Mouse (Mus musculus) intestine, postnatal 0 days (tissue): ENCODE data around the gene Susd6. TPM values are rescaled to one million over a fixed set of nuclear protein-coding genes. Genes with fewer than 3 reads are reported as not detected.

Experiments used
- ATAC-seq: fragments of 200-750 bp; cut with Nextera tagmentation; 2 replicates; pipeline ENCODE4 v1.8.0; 2017; ENCODE audit warnings: mild to moderate bottlenecking, moderate TSS enrichment, moderate library complexity
- H3K27ac ChIP-seq: fragments of 300-500 bp; sonication (generic); 2 replicates; pipeline ENCODE4 v1.5.1; 2014; ENCODE audit warnings: mild to moderate bottlenecking, low read depth, low read length, moderate library complexity
- H3K27me3 ChIP-seq: fragments of 300-500 bp; sonication (generic); replicated peaks from 2 replicates; pipeline ENCODE4 v1.6.1; 2014; ENCODE audit warnings: low read length, mixed read lengths; ENCODE audit not compliant: control insufficient read depth, insufficient read depth
- H3K36me3 ChIP-seq: fragments of 300-500 bp; sonication (generic); 2 replicates; pipeline ENCODE4 v1.6.1; 2014; ENCODE audit warnings: mild to moderate bottlenecking, moderate library complexity; ENCODE audit not compliant: control insufficient read depth, insufficient read depth
- H3K4me1 ChIP-seq: fragments of 300-500 bp; sonication (generic); replicated peaks from 2 replicates; pipeline ENCODE4 v1.6.1; 2014; ENCODE audit warnings: antibody characterized with exemption, low read length, mixed read lengths; ENCODE audit not compliant: control insufficient read depth, insufficient read depth
- H3K4me2 ChIP-seq: fragments of 300-500 bp; sonication (generic); replicated peaks from 2 replicates; pipeline ENCODE4 v1.6.1; 2014; ENCODE audit warnings: low read depth, mild to moderate bottlenecking, moderate library complexity
- H3K4me3 ChIP-seq: fragments of 300-500 bp; sonication (generic); 2 replicates; pipeline ENCODE4 v1.5.1; 2014; ENCODE audit warnings: low read depth, low read length
- H3K9ac ChIP-seq: fragments of 300-500 bp; sonication (generic); 2 replicates; pipeline ENCODE4 v1.6.1; 2014; ENCODE audit warnings: mild to moderate bottlenecking, low read depth, low read length
- H3K9me3 ChIP-seq: fragments of 300-500 bp; sonication (generic); 2 replicates; pipeline ENCODE4 v1.6.1; 2016; ENCODE audit warnings: mixed run types; ENCODE audit not compliant: control insufficient read depth
- CTCF ChIP-seq: sonication (generic); IDR thresholded peaks from 2 replicates; pipeline ENCODE4 v1.5.1; 2016; ENCODE audit warnings: low read depth, mild to moderate bottlenecking, control low read depth, antibody characterized with exemption, moderate library complexity
- WGBS: fragments of 180-500 bp; shearing (Covaris S2); extraction: QIAGEN DNeasy Blood & Tissue Kit; methylation state at CpG from one replicate; pipeline ENCODE4 v1.1.7; 2014; 5-methylcytosine and 5-hydroxymethylcytosine counted together
- polyA plus RNA-seq: library from polyadenylated mRNA; unstranded; fragments of >200 nt; fragmentation: Nextera tagmentation; extraction: Ambion mirVana; gene quantifications from 2 replicates; pipeline ENCODE4 v1.2.1, GENCODE M21; 2015

Gene Susd6
- polyA plus RNA-seq, 1 experiment from 2014 or later, result 16.9 TPM

GRCm38 (mm10) chr12:80834901-80835570 lies 44.7 kb downstream of the Susd6 start:
- Histone ChIP-seq H3K27me3 (no peaks in the 10 kb centered on the region), H3K27ac (0 out of 2 replicates have a peak overlapping the region, but pooled peaks have one; percentile 15), H3K4me3 (no peak overlapping the region), H3K4me2 (no peak overlapping the region), H3K36me3 (no peaks in the 10 kb centered on the region), H3K9me3 (no peaks in the 10 kb centered on the region), H3K9ac (no peak overlapping the region), H3K4me1 (peaks cover 33% of the 10 kb centered on the region)
- no peak for TF ChIP-seq CTCF
- no peak for ATAC-seq
- WGBS, result 80% methylated on average over 7 of the region's 8 CpGs

GRCm38 (mm10) chr12:80837614-80838013 lies 47.3 kb downstream of the Susd6 start:
- Histone ChIP-seq H3K27me3 (no peaks in the 10 kb centered on the region), H3K4me3 (no peak overlapping the region), H3K36me3 (no peaks in the 10 kb centered on the region), H3K9me3 (no peaks in the 10 kb centered on the region), H3K4me1 (peaks cover 24% of the 10 kb centered on the region; the same call in 1 of the 2 replicates), H3K27ac (peak overlapping the region; percentile 41; the same call in 1 of the 2 replicates), H3K9ac (no peak overlapping the region), H3K4me2 (no peak overlapping the region)
- WGBS, result 40% methylated on average over 3 of the region's 3 CpGs
- no peak for ATAC-seq
- no peak for TF ChIP-seq CTCF

DNA sequence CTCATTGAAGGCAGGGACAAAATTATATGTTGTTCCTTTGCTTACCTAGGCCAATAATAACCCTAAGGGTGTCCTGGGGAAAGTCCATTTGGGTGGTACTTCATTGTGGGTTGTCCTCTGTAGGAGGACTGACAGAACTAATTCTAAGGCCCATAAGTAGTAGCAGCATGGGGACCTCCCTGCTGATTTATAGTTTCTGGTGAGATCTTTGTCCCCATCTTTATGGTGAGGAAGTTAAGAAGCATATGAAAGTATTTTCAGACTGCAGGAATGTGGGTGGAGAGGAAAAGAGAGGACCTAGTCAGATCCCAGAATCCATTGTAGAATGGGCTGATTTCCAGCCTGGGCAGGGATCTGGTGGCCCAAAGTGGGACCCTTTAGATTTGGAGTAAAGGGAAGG lies 48.0 kb downstream of the Susd6 start:
- no peaks in the 10 kb centered on the region for H3K27me3 ChIP-seq
- no peak overlapping the region for H3K4me2 ChIP-seq
- 0 out of 2 replicates have a peak, but pooled peaks have one; percentile 7 for ATAC-seq
- no peak overlapping the region for H3K9ac ChIP-seq
- TF ChIP-seq CTCF, result no peak
- peaks cover 22% of the 10 kb centered on the region; the same call in 1 of the 2 replicates for H3K4me1 ChIP-seq
- no peak overlapping the region for H3K27ac ChIP-seq
- H3K9me3 ChIP-seq, result no peaks in the 10 kb centered on the region
- H3K36me3 ChIP-seq, result no peaks in the 10 kb centered on the region
- no peak overlapping the region for H3K4me3 ChIP-seq

DNA sequence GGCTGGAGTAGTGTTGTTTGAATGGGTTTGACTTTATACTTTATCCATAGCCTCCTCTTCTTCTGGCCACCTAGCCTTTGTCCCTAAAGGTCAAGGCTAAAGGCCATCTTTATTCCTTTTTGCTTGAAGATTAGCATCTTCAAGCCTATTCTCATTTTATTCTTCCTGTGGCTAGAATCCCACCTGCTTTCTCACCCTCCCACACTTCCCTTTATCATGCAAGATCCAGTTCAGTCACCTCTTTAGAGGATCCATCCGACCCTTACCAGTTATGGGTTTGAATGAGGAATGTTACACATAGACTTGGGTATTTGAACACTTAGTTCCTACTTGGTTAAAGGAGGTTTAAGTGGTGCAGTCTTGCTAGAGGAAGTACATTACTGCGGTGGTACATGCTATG lies 48.5 kb downstream of the Susd6 start:
- no peak for TF ChIP-seq CTCF
- H3K4me3 ChIP-seq, result no peak overlapping the region
- H3K9ac ChIP-seq, result no peak overlapping the region
- no peak overlapping the region for H3K4me2 ChIP-seq
- no peaks in the 10 kb centered on the region for H3K27me3 ChIP-seq
- no peak overlapping the region for H3K27ac ChIP-seq
- H3K36me3 ChIP-seq, result no peaks in the 10 kb centered on the region
- peaks cover 22% of the 10 kb centered on the region; the same call in 1 of the 2 replicates for H3K4me1 ChIP-seq
- no peak for ATAC-seq
- H3K9me3 ChIP-seq, result no peaks in the 10 kb centered on the region
- WGBS, result 82% methylated on average over 2 of the region's 2 CpGs

- WGBS, result 48% methylated on average over 2 of the region's 2 CpGs
- H3K36me3 ChIP-seq, result no peaks in the 10 kb centered on the region
These were observed 49.3 kb downstream of the Susd6 start for GRCm38 (mm10) chr12:80839631-80840030.

DNA sequence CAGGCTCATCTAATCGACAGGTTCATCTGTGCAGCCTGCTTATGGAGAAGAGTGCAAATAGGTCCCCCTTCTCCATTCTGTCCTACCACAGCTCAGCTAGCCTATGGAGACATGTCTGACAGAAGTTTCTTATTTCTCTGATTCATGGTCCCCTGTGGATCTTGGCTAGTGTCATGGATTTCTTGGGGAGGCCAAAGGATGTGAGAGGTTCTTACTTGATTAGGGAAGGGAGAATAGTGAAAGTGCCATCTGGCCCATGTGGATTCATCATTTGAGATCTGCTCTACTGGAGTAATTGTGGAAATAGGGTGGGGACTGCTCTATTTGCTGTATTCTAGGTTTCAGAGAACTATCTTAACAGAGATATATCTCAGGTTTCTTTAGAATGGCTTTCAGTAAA lies 51.3 kb downstream of the Susd6 start:
- Histone ChIP-seq H3K9me3 (no peaks in the 10 kb centered on the region), H3K36me3 (no peaks in the 10 kb centered on the region), H3K4me3 (no peak overlapping the region), H3K9ac (no peak overlapping the region), H3K4me1 (peaks cover 18% of the 10 kb centered on the region), H3K27me3 (no peaks in the 10 kb centered on the region), H3K27ac (no peak overlapping the region), H3K4me2 (no peak overlapping the region)
- TF ChIP-seq CTCF, result no peak
- ATAC-seq, result no peak
- WGBS, result 92% methylated on average over 1 of the region's 1 CpGs

More at GRCm38 (mm10) chr12:80839631-80840030, 49.3 kb downstream of the Susd6 start:
- H3K27me3 ChIP-seq, result no peaks in the 10 kb centered on the region
- no peak for ATAC-seq
- no peak overlapping the region for H3K27ac ChIP-seq
- H3K4me1 ChIP-seq, result peaks cover 21% of the 10 kb centered on the region
- TF ChIP-seq CTCF, result no peak
- no peak overlapping the region for H3K4me3 ChIP-seq
- no peak overlapping the region for H3K4me2 ChIP-seq
- no peaks in the 10 kb centered on the region for H3K9me3 ChIP-seq
- no peak overlapping the region for H3K9ac ChIP-seq
